Mouse (Mus musculus) bone marrow, adult 2 months (tissue): Measurements from ENCODE around the gene Gm45753. TPM values are rescaled to one million over a fixed set of nuclear protein-coding genes. Genes with fewer than 3 reads are reported as not detected.

Experiments
- H3K27ac ChIP-seq: fragments of 200-500 bp; 2 replicates; pipeline ENCODE4 v1.5.1; 2012; ENCODE audit warnings: low read depth, mild to moderate bottlenecking, control low read depth, inconsistent platforms, low read length; ENCODE audit not compliant: control insufficient read depth, poor library complexity, insufficient read depth
- H3K4me1 ChIP-seq: fragments of 200-500 bp; 2 replicates; pipeline ENCODE4 v1.6.1; 2011; ENCODE audit warnings: low read length; ENCODE audit not compliant: control insufficient read depth, insufficient read depth
- H3K4me3 ChIP-seq: fragments of 200-500 bp; replicated peaks from 2 replicates; pipeline ENCODE3; 2011; ENCODE audit warnings: mild to moderate bottlenecking, low read depth, low read length, control low read depth; ENCODE audit not compliant: control insufficient read depth
- CTCF ChIP-seq: fragments of 200-500 bp; IDR thresholded peaks from 2 replicates; pipeline ENCODE4 v1.5.1; 2011; ENCODE audit warnings: low read length, control low read depth; ENCODE audit not compliant: control insufficient read depth, insufficient read depth
- POLR2A ChIP-seq: fragments of 200-500 bp; IDR thresholded peaks from 2 replicates; pipeline ENCODE4 v1.6.1; 2011; ENCODE audit warnings: low read depth, mild to moderate bottlenecking, control low read depth, low read length, borderline replicate concordance; ENCODE audit not compliant: control insufficient read depth
- WGBS: fragments of 180-500 bp; shearing (Covaris S2); methylation state at CpG from one replicate; pipeline ENCODE4 v1.1.7; 2018; 5-methylcytosine and 5-hydroxymethylcytosine counted together
- polyA plus RNA-seq: library from polyadenylated mRNA; stranded (reverse); fragments of >200 nt; gene quantifications from 2 replicates; pipeline ENCODE4 v1.2.4, GENCODE M21; 2011; ENCODE audit warnings: low replicate concordance; ENCODE audit not compliant: missing spikeins, insufficient read depth, insufficient read length

The Gm45753 gene
- polyA plus RNA-seq, 1 experiment: not detected

DNA sequence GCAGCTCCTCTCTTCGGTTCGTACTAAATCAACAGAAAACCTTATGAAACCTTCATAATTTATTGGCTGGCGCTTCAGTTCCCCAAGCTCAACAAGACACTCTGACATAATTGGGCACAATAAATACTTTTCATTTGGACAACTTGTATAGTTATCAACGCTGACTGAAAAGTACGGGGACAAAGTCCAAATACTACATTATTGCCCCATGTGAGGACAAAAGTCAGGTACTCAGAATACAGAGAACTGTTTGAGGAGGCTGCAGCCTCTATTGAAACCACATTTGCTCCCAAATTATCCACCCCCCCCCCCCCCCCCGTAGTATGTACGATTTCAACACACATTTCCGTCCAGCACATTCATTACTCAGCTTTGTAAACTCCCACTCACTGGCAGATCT is 68.9 kb downstream of the Gm45753 start:
- WGBS: 74% methylated on average over 8 of the region's 8 CpGs
- no peaks in the 10 kb centered on the region for H3K4me1 ChIP-seq
- no peak overlapping the region for H3K4me3 ChIP-seq
- no peak for TF ChIP-seq POLR2A
- no peak for TF ChIP-seq CTCF
- no peak overlapping the region for H3K27ac ChIP-seq

DNA sequence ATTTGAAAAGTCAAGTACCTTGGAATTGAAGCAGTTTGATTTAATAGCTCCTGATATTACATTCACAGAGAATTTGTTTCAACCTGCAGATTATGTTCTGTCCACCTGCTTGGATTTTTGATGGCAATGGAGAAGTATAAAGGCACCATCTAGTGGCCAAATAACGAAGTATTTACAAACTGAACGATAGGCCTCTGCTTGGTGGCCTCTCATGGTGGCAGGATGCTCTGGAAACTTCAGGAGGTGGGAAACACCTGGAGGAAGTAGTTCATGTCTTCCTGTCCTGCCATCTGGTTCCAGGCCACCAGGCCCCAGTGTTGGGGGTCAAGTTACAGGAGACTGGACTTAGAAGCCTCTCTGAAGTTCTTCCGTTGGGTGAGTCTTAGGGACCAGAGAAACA is 70.0 kb downstream of the Gm45753 start:
- TF ChIP-seq POLR2A (no peak), CTCF (no peak)
- 29% methylated on average over 3 of the region's 3 CpGs for WGBS

DNA sequence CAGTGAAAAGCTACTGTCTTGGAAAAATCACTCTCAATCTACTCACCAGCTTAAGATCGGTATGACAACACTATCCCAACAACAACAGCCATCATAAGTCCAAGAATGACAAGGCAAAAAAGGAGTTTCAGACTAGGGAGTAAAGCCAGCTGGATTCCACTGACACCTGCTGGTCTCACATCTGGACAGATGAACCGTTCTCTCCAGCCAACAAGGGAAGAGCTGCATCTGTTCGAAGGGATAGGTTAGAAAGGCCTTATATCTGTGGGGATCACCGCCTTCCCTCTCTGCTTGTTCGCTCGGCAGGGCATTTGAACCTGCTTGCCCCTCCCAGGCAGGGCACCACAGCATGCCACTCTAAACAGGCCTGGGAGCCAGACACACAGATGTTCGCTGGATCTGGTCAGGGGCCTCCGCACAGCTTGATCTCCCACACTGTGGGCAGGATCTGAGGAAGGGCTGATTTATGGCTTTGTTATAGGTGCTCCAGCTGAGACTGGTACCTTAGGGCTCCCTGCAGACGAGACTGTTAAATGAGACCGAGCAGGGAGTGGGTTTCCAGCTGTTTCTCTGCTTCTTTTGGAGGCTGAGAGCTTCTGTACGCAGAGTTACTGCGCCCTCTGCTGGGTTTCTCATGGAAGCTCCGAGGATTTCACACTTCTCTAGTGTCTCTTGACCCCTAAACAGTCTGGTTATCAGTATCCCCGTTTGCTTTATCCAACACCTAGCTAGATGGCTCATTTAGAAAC is 71.9 kb downstream of the Gm45753 start:
- TF ChIP-seq POLR2A (no peak), CTCF (no peak)
- Histone ChIP-seq H3K4me3 (no peak overlapping the region), H3K27ac (no peak overlapping the region), H3K4me1 (no peaks in the 10 kb centered on the region)
- 28% methylated on average over 14 of the region's 14 CpGs for WGBS

More for the DNA sequence above, 70.0 kb downstream of the Gm45753 start:
- H3K27ac ChIP-seq: no peak overlapping the region
- H3K4me3 ChIP-seq: no peak overlapping the region
- H3K4me1 ChIP-seq: no peaks in the 10 kb centered on the region

DNA sequence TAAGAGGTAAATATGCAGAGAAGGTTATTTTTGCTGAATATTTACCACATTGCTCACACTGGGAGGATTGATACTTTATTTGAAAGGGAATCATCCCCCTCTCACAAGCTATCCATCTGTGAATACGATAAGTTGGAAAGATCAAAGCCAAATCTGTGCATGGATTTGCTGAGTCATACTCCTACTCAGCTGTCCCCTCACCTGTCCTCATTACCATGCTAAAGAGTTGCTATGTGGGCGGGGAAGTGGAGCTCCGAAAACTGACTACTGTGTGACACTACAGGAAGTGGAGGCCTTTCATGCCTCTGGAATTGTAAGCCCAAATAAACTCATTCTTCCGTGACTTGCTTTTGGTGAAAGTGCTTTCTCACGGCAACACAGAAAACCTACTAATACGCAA is 73.0 kb downstream of the Gm45753 start:
- 80% methylated on average over 6 of the region's 6 CpGs for WGBS
- Histone ChIP-seq H3K27ac (no peak overlapping the region), H3K4me1 (no peaks in the 10 kb centered on the region), H3K4me3 (no peak overlapping the region)
- TF ChIP-seq POLR2A: no peak
- no peak for TF ChIP-seq CTCF

DNA sequence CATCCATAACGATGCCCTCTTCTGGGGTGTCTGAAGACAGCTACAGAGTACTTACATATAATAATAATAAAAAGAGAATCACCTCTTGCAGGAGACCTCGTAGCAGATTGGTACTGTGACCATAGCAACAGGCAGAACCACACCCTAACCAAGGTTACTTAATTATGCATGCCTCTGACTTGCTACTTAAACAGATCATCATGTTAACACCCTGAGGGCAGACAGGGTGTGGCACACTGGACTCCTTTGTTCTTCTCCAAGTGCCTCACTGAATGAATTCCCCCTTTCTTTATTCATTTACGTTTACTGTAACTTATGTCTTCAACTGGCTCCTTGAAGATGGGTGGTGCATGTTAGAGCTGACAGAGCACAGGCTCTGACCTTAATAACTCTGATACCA is 75.0 kb downstream of the Gm45753 start:
- WGBS: 62% methylated on average over 3 of the region's 3 CpGs
- no peak for TF ChIP-seq POLR2A
- no peak for TF ChIP-seq CTCF
- Histone ChIP-seq H3K27ac (no peak overlapping the region), H3K4me1 (no peaks in the 10 kb centered on the region), H3K4me3 (no peak overlapping the region)

Other genes with a start within 250 kb of the Gm45753 start
- gene Mtnr1a, start 239.3 kb downstream of the Gm45753 start, polyA plus RNA-seq: not detected in 2 replicates
- gene F11, start 46.4 kb downstream of the Gm45753 start, polyA plus RNA-seq: not detected in 2 replicates
- 0.83 and 1.3 TPM in 2 replicates for gene Klkb1, start 13.6 kb downstream of the Gm45753 start, polyA plus RNA-seq
- gene Cyp4v3, start 24.8 kb upstream of the Gm45753 start, polyA plus RNA-seq: 1.7 and 2.9 TPM in 2 replicates
- gene Fam149a, start 73.8 kb upstream of the Gm45753 start, polyA plus RNA-seq: 1.2 and 1.7 TPM in 2 replicates
- gene Tlr3, start 102.6 kb upstream of the Gm45753 start, polyA plus RNA-seq: 3.0 and 4.2 TPM in 2 replicates
- 4.8 and 6.5 TPM in 2 replicates for gene Sorbs2, start 199.3 kb upstream of the Gm45753 start, polyA plus RNA-seq